Mouse (Mus musculus) embryo, embryonic 10.5 days (tissue): ENCODE results near the gene Gzmm.

Source experiments
- DNase-seq: peaks from one replicate; pipeline ENCODE4 v3.0.0-alpha.2; 2015; ENCODE audit warnings: low spot score

The Gzmm gene

DNA sequence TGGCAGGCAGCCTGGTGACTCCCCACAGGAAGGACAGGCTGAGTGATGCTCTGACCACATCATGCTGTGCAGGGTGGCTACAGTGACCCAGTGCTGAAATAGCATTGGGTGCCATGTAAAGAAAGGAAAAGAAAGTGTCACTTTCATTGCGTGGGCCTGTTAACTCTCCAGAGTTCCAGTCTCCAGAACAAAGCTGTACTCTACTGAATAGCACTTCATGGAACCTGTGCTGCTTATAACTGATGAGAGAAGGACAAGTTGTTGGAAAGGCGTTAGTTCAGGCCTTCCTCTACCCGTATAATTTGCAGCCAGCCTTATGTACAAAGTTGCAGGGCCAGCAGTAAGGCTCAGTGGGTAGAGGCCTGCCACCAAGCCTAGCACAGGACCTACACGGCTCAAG is at the start of gene Gzmm:
Gzmm (plus strand) TSS at position 301 of the 400 bp plus-strand sequence.
- no peak for DNase-seq

DNA sequence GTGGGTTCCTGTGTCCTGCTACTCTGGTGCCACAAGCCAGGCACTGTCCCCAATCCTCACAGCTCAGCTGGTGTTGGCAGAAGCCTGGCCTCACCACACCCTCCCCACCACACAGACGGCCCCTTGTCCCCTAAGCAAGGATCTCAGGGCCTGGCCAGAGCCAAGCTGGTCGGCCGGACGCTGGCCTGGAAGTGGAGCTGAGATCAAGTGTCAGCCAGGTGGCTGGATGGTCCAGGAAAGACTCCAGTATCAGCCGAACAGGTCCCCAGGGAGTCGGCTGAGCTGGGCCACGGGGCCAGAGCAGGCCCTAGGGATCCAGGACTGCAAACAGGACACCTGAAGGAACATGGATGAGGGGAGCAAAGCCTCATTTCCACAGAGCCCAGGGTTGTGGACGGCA is 43.1 kb upstream of the Gzmm start, which contains the start of gene Odf3l2:
Odf3l2 (minus strand) TSS at position 28 of the 400 bp plus-strand sequence.
- no peak for DNase-seq

DNA sequence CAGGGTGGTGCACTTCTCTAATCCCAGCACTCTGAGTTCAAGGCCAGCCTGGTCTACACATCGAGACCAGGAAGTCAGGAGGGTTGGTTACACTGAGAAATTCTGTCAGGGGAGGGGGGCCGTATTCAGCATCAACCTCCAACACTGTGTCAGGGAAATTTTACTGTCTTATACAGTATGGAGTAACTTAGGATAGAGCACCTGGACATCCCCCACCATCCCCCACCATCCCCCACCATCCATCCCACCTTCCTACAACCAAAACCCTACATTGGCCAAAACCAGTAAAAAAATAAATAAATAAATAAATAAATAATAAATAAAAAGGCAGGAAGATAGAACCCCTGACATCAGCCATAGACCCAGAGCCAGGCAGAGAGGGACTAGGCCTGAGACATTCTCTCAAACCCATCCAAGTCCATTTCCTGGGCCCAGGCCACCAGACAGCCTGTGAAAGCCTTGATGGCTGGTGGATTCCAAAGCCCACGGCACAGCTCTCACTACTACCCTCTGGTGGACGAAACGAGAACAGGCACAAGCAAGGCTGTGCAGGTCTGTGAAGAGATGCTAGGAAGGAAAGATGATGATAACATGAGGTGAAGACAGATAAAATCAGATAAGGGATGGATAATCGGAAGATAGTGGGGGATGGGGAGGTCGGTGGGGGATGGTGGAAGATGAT is 39.6 kb upstream of the Gzmm start:
- peak; percentile 90 for DNase-seq

DNA sequence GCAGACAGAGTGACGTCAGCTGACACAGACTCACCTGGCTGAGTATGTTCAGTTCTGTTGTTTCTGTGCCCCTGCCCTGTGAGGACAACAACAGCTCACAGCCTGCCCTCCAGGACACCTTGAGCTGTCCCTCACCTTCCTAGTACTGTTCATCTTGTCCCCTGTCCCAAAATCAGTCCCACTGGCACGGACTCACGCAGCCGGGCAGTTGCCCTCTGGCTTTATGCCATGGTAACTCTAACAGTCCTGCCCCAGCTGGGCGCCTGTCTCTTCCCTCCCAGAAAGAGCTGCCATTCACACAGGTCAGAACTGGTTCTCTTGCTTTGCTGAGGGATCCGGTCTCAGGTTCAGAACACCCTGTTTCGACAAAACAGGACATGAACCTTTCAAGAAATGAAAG is 36.0 kb upstream of the Gzmm start:
- no peak for DNase-seq

DNA sequence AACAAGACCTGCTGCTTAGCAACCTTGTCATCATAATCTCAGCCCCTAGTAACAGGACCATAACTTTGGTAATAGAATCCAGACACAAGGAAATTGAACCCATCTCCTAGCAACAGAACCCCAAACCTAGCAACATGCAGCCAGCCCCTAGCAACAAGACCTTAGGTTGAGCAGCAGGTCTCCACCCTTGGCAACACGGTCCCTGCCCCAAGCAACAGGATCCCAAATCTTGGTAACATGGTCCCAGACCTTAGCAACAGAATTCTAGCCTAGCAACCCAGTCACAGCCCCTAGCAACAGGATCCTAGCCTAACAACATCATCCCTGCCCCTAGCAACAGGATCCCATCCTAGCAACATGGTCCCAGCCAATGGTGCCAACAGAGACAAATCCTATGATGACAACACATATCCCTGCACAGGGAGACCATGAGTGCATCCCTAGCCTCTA is 33.8 kb upstream of the Gzmm start:
- peak; percentile 76 for DNase-seq

DNA sequence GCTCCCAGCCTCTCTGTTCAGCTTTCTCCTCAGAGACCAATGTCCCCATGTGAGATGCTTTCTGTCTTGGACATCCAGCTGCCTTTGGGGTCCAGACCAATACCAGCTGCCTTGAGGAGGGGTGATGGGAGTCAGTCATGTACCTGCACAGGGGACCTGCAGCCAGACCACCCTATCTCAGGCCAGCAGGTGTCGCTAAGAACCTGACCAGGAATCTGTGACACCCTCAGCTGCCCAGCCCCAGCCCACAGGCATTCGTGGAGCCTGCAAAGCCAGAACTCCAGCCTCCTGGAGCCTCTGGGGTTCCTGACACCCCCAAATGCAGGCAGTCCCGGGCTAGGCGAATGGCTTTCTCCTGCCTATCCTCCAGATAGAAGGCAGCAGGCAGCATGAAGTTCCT is 30.0 kb upstream of the Gzmm start:
- DNase-seq: peak; percentile 36

DNA sequence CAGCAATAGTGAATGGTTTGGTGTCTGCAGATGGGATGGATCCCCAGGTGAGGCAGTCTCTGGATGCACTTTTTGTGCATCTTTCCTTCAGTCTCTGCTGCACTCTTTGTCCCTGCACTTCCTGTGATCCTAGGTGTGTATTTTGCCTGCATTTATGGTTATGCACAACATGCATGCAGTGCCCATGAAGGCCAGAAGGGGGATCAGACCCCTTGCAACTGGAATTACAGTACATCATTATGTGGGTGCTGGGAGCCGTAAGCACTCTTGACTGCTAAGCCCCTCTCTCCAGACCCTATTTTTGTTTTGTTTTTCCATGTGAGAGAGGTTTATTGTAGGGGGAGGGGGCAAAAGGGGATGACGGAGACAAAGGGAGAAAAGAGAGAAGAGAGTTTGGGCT is 28.5 kb upstream of the Gzmm start:
- no peak for DNase-seq

DNA sequence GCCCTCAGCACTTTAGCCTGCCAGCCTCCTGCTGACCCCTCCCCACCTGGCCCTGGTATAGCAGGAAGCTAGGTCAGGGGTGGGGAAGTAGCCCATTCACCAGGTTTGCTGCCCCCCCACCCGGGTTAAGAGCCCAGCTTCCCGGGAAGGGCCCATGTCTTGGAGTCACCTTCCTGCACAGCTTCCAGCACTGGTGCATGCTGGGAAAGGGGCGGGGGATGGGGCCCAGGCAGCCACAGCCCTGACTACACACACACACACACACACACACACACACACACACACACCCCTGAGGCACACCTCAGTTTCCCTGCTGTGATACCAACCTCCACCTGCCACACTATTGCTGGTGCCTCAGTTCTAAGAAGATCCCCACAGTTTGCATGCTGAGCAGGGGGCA is 27.0 kb upstream of the Gzmm start:
- DNase-seq: no peak

DNA sequence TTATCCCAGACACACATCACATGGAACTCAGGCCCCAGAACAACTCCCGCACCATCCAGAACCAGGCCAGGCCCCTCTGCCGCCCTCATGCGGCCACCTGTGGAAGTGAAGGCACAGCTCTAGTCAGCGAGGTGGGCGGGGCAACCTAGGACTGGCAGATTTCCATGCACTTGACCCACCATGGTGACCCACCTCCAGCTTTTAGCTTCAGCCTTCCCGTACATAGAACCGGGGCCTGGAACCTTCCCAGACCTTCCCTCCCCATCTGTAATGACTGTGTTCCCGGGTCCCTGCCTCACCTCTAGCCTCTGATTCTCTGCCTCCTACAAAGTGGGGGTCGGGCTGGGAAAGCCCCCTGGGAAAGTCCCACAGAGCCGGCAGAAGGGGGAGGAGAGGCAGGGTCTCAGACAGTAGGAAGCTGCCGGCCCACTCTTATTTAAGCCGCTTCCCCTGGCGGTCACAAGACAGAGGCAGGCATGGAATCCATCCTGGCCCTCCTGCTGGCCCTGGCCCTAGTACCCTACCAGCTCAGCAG is 24.6 kb upstream of the Gzmm start, which contains the start of gene Madcam1:
Madcam1 (plus strand) TSS at position 429 of the 535 bp plus-strand sequence.
- DNase-seq: peak; percentile 89

DNA sequence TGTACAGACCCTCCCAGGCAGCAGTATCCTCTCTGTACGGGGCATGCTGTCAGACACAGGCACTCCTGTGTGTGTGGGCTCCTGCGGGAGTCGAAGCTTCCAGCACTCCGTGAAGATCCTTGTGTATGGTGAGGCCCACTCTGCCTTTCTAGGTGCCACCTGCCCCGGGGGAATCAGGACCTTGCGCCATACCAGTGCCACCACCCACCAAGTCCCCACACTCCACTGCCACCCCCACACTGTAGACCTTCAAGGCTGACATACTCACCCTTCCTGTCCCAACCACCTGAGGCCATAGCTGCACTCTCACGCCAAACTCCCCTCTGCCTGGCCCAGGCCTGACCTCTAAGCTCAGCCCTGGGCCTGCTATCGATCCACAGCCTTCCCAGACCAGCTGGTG is 23.8 kb upstream of the Gzmm start:
- DNase-seq: no peak

DNA sequence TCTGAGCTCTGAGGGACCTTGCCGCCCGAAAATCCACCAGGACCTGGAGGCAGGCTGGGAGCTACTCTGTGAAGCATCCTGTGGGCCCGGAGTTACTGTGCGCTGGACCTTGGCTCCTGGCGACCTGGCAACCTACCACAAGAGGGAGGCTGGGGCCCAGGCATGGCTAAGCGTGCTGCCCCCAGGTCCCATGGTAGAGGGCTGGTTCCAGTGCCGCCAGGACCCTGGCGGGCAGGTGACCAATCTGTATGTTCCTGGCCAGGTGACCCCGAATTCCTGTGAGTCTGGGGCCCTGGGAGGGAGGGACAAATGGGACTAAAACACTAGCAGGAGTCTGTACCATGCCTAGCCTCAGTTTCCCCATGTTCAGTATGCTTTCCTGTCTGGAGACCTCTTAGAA is 22.3 kb upstream of the Gzmm start:
- DNase-seq: no peak

DNA sequence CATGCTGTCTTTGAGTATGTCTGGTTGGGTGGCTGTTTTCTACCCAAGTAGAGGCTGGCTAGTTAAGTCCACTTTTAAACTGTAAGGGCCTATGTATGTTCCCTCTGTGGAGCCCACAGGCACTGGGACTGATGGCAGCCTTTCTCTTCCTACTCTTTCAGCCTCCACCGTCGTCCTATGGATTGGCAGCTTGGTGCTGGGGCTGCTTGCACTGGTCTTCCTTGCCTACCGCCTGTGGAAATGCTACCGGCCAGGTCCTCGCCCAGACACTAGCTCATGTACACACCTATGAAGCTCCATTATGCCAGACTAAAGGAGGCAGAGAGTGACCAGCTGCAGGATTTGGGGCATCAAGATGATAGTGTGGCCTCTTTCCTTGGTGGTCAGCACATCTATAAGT is 20.7 kb upstream of the Gzmm start:
- DNase-seq: no peak

DNA sequence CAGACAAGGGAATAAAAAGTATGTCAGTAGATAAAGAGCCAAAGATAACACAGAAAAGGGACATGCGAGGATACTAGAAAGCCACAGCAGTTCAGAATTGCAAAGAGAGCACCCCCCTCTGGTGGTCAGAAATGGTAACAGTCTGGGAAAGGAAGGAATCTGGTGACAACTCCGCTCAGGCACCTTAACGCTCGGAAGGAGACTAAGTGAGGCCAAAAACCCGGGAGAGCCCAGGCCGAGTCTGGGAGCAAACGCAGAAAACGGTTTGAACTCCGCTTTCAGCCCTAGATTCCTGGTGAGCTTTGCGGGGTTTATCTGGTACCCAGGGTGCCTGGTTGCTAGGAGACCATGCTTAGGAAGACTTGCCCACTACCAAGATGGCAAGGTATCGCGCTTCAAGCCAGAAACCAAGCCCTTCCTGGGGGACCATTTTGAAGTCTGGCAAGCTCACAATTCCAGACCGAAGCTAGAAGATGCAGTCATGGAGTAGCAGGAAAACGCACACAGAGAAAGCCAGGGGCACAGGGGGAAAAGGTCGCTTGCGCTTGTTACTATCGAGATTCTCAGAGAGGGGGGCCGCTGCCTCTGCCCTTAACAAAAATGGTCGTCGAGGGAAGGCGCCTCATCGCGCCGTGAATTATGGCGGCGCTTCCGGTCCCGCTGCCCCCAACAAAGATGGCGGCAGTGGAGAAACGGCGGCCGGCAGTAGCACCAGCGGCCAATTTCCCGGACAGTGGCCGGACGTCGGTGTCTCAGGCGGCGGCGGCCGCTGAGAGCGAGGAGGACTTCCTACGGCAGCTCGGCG is 19.8 kb upstream of the Gzmm start, which contains the start of gene Tpgs1:
Tpgs1 (plus strand) TSS at position 599 of the 805 bp plus-strand sequence.
- DNase-seq: peak; percentile 95

DNA sequence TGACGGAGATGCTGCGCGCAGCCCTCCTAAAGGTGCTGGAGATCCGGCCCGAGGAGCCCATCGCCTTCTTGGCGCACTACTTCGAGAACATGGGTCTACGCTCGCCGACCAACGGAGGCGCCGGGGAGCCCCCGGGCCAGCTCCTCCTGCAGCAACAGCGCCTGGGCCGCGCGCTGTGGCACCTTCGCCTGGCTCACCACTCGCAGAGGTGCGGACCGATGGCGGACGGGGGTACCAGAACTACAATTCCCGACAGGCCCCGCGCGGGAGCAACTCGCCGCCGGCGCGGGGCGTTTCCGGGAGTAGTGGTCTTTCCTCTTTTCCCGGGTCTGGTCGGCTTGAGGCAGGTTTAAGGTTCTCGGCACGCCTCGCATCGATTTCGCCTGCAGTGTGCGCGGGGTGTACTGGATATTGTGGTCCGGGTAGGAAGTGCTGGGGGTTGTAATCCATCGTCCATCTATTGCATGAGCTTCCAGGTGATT is 19.2 kb upstream of the Gzmm start:
- peak; percentile 90 for DNase-seq

DNA sequence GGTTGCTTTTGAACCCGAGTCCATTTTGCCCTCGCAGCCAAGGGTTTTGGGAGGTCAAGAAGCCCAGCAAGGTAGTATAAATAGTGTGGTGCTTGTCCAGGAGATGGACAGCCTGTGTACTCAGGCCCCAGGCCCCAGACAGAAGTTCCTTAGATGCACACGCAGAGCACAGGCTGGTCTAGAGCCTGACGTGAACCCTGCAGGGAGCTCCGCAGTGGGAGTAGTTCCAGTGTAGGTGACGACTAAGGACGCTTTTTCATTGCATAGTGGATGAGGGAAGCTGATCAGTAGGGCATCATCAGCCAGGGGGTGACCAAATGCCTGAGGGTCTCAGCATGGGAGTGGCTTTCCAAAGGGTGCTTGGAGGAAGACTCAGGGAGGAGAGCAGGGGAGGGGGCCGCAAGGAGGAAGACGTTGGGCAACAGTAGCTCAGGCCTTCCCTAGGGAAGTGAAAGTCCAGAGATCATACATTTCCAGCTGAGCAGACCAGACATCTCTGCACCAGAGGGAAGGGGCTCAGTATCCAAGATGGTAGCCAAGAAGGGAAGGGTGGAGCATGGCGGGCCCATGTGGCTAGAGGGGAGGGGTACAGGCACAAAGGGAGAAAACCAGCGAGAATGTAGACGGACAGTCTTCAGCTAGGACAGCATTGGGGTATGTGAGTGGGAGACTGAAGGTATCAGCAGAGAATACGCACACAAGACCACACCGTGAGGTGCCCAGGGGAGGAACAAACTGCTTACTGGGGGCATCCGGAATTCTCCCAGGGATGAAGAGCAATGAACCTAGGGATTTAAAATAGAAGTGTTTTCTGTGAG is 18.5 kb upstream of the Gzmm start:
- no peak for DNase-seq

DNA sequence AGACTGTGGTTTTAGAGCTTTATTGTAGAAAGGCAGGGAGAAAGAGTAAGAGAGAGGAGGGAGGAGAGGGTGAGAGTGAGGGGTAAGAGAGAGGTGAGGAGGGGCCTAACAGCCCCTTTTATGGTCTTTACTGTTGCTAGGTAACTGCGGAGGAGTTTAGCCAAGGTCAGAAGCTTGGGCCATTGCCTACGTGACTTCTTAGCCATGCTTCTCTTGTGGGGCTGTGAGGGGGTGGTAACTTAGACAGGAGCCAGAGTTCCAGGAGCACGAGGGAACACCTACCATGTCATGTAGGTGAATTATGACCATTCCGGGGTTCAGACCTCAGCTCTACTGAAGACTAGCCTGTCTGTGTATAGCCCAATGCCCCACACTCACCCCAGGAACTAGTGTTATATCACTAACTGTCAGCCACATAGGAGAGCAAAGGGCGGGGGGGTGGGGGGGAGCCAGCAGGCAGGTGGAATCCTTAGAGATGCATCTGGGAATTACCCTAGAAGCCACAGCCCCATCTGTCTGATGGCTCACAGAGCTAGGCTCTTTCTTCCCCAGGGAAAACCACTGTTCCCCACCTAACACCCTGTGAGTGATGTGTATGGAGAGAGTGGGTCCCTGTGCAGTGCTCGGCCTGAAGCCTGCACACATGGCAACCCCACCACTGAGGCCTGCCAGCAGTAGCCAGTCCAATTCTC is 17.3 kb upstream of the Gzmm start:
- DNase-seq: peak; percentile 68

DNA sequence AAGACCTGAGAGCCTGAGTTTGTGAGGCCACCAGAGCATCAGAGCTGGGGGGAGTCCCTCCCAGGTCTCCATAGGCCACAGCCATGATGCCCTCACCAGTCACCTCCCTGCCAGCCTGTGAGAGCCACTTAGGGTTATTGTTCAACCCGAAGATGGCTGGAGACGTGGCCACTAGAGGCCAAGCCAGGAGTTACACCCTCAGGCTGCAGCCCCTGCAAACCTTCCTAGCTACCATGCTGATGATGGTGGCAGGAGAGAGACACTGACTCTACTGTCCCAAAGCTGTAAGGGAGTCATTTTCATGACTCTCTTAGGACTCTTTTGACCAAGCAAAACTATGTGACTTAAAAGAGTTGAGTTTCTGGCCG is 16.7 kb upstream of the Gzmm start:
- DNase-seq: peak; percentile 38

DNA sequence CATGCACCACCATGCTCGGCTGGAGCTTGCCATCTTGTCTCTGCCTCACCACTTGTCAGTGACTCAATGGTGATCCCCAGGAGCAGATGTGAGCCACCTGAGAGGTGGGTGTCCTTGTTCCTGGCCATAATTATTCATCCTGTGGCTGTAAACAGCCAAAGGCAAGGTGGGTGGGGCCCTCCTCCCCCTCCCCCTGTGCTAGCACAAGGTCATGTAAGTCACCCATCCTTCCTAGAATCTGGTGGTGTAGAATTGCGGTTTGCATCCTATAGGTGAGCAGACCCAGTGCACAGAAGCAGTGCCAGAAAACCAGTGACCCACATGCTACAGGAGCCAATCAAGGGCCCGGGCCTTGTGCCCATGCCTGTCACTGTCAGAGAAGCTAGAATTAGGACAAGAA is 15.8 kb upstream of the Gzmm start:
- no peak for DNase-seq

DNA sequence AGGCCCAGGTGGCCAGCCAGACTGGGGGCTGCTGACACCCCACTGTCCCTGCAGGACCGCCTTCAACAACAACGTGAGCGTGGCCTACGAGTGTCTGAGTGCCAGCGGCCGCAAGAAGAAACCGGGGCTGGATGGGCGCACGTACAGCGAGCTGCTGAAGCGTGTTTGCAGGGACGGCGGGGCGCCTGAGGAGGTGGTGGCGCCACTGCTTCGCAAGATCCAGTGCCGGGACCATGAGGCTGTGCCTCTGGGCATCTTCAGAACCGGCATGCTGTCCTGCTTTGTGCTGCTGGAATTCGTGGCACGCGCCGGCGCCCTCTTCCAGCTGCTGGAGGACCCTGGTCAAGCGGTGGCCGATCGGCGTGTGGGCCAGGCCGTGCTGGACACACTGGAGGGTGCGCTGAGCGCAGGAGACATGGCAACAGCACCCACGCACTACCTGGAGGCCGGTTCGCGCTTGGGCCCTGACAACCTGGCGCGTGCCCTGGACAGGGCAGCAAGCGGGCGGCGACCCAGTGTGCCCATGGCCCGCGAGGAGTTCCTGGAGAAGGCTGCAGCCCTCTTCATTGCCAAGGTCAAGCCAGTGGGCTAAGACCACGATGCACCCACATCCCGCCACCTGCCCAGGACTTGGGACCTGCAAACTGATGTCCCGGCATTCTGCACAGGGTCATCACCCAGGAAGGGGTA is 13.3 kb upstream of the Gzmm start:
- DNase-seq: no peak

DNA sequence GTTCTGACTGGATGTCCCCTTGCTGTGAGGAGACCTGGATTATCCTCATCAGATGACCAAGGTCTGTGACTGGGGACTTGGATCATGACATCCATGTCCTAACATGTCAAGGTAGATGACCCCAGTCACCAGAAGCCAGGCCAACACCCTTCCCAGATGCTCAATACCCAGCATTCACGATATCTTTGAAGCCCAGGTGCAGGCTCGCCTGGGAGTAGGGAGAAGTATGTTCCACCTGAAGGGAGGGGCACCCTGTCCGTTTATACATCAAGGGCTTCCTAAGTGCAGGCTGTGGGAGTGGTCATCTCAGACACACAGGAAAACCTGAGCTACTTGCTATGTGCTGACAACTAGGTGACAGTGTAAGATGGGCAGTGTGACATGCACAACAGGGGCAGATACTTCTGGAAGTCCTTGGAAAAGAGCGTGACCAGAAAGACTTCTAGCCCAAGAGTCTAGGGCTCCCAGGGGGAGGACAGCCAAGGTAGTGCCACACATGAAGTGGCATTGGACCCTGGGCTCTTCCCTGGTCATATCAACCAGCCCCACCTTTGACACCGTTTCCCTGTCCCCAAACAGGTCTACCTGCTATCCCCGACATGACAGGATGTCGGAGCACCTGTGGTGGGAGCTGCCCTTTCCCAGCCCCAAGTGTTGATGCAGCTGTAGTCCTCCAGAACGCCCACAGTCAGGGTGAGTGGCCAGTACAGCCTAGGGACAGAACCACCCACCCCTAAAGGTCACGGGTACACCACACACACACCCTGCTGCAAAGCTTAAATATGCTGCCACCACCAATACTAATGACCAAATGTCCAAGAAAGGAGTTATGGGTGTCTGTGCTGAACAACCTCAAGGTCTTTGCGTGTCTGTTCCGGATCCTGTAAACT is 8.0 kb upstream of the Gzmm start:
- no peak for DNase-seq
